Mouse (Mus musculus): ENCODE measurements around the gene Fbxl16.

Fbxl16 gene

GRCm38 (mm10) chr17:25829558-25830017 lies 20.7 kb downstream of the Fbxl16 start:
- DNase-seq: peak; percentile 94

- peak; percentile 92 for DNase-seq
These were observed 21.4 kb downstream of the Fbxl16 start for GRCm38 (mm10) chr17:25830200-25830753.

GRCm38 (mm10) chr17:25830806-25831431 lies 22.0 kb downstream of the Fbxl16 start:
- peak; percentile 95 for DNase-seq

- DNase-seq: peak; percentile 96
These were observed 22.8 kb downstream of the Fbxl16 start for GRCm38 (mm10) chr17:25831451-25832281.

GRCm38 (mm10) chr17:25832436-25833290 lies 23.8 kb downstream of the Fbxl16 start:
- peak; percentile 100 for DNase-seq

GRCm38 (mm10) chr17:25833291-25833663 lies 24.4 kb downstream of the Fbxl16 start, which contains the start of gene Stub1:
Stub1 (minus strand) TSS chr17:25833404.
- peak; percentile 99 for DNase-seq

GRCm38 (mm10) chr17:25833961-25834594 lies 25.2 kb downstream of the Fbxl16 start:
- DNase-seq: peak; percentile 96

GRCm38 (mm10) chr17:25834595-25835222 lies 25.8 kb downstream of the Fbxl16 start:
- peak; percentile 97 for DNase-seq

- peak; percentile 96 for DNase-seq
These were observed 26.4 kb downstream of the Fbxl16 start for GRCm38 (mm10) chr17:25835301-25835700.

- DNase-seq: peak; percentile 96
These were observed 26.9 kb downstream of the Fbxl16 start for GRCm38 (mm10) chr17:25835816-25836215.

GRCm38 (mm10) chr17:25836397-25837075 lies 27.7 kb downstream of the Fbxl16 start:
- peak; percentile 95 for DNase-seq

GRCm38 (mm10) chr17:25837076-25837410 lies 28.2 kb downstream of the Fbxl16 start, which contains the start of gene Rhbdl1:
Rhbdl1 (minus strand) TSS chr17:25837295.
- DNase-seq: peak; percentile 98

- peak; percentile 89 for DNase-seq
These were observed 28.6 kb downstream of the Fbxl16 start for GRCm38 (mm10) chr17:25837533-25837932.

- peak; percentile 86 for DNase-seq
These were observed 30.0 kb downstream of the Fbxl16 start for GRCm38 (mm10) chr17:25838904-25839303.

GRCm38 (mm10) chr17:25839455-25840235 lies 30.8 kb downstream of the Fbxl16 start:
- peak; percentile 92 for DNase-seq

- peak; percentile 90 for DNase-seq
These were observed 31.6 kb downstream of the Fbxl16 start for GRCm38 (mm10) chr17:25840519-25840918.

- DNase-seq: peak; percentile 91
These were observed 32.4 kb downstream of the Fbxl16 start, which contains the start of gene Gm20683 for GRCm38 (mm10) chr17:25841117-25841880. Gm20683 (minus strand) TSS chr17:25841763.

- no peak for DNase-seq
These were observed 33.6 kb downstream of the Fbxl16 start for GRCm38 (mm10) chr17:25842509-25842908.

GRCm38 (mm10) chr17:25843122-25843521 lies 34.2 kb downstream of the Fbxl16 start:
- DNase-seq: no peak
